Mouse (Mus musculus) bone marrow, adult 2 months (tissue): ENCODE measurements around the gene Hdac5.

Experiments used
- CTCF ChIP-seq: fragments of 200-500 bp; IDR thresholded peaks from 2 replicates; pipeline ENCODE4 v1.5.1; 2011; ENCODE audit warnings: low read length, control low read depth; ENCODE audit not compliant: control insufficient read depth, insufficient read depth
- POLR2A ChIP-seq: fragments of 200-500 bp; IDR thresholded peaks from 2 replicates; pipeline ENCODE4 v1.6.1; 2011; ENCODE audit warnings: low read depth, mild to moderate bottlenecking, control low read depth, low read length, borderline replicate concordance; ENCODE audit not compliant: control insufficient read depth

DNA sequence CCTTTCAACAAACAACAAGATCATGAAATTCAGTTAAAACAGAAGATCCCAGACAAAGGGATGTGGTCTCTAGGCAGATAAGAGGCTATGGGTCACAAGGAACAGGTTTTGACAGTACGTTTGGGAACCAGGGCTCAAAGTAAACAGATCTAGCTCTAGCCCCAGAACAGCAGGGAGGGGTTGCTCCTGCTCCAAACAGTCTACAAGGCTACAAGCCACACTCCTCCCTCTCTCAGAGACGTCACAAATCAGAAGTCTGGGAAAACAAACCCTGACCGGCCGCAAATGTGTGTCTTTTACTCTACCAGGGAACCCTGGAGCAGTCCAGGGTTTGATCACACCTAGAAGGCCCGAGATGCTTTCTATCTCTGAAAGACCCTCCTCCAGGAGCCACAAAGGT is 19.0 kb downstream of the Hdac5 start:
- TF ChIP-seq CTCF (no peak), POLR2A (no peak)
